Mouse (Mus musculus) telencephalon, adult 2 months (tissue): Measurements from ENCODE around the gene Tmem107.

Experiments used
- DNase-seq: peaks from one replicate; pipeline ENCODE4 v3.0.0-alpha.2; 2011; ENCODE audit warnings: low read depth, low spot score

Gene Tmem107

GRCm38 (mm10) chr11:69059357-69059974, 11.1 kb upstream of the Tmem107 start, which contains the start of gene Borcs6:
Gene Borcs6 (plus strand): TSS chr11:69059717.
- DNase-seq, result peak; percentile 99

DNA sequence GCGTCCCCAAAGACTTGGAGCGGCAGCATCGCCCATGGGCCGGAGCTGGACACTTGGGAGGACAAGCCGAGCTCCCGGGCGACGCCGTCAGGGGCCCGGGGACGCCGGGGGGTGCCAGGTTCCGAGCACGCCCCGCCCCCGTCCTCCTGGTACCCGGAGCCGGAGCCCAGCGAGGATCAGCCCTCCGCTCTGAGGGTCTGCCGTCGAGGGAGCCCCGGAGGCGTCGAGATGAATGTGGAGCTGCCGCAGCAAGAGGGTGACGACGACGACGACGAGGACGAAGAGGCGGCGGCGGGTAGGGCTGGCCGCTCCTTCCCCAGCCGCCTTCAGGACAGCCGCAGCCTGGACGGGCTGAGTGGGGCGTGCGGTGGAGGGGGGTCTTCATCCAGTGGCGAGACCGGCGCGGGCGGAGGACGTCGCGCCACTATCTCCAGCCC, 10.6 kb upstream of the Tmem107 start:
- DNase-seq, result no peak

DNA sequence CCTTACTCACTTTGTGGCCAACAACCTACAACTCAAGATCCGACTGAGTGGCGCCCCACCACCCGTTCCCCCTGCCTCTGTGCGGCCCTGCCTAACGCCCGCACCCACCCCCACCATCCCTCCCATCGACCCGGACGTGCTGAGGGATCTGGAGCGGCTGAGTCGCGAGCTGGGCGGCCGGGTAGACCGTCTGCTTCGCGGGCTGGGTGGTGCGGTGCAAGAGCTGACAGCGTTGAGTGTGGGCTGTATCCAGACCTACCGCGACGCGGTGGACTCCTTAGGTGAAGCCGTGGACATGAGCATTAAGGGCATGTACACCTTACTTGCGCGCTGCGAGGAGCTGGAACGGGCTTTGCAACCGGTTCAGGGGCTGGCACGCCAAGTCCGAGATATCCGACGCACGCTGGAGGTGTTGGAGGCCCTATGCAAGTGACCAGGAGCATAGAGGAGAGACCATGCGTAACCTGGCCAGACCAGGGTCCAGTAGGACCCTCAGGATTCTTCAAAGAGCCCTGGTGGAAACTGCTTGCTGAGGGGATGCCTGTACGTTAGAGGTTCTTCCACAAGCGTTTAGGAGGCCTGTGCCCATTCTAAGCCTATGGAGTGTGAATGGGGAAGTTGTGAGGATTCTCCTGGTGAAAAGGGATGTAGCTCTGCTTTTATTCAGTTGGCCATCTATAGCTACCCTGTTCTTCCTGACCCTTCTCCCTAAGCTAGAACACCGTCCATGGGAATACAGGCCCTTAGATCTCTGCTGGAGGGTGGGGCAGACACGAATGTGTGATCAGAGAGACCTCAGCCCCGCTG, 10.0 kb upstream of the Tmem107 start:
- DNase-seq, result no peak

DNA sequence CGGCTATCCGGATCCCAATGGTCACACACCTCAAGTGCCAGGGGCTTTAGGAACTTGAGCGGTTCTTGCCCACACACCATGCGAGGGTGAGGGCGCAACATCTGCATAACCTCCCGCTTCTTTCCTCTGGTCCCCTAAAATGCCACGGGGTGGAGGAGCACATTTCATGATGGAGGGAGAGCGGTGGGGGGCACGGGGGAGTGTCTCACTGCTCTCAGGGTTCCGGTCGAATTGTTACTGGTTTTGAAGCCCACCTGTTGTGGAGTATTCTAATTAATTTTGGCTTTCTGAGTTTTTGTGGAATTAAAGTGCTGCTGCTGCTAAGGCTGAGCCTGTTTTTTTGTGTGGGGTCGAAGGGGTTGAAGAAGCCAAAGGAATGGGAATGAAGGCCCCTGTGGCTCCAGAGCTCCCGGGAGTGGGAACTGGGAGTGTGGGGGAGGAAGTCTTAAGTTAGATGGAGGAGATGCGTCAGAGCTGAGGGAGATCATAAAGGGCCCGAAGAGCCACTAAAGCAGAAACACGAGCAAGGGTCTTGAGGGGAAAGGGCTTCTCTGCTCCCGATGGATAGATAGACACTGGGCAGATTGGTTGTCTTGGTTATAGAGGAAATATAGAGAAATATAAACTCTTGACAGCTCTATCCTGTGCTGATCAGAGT, 9.2 kb upstream of the Tmem107 start:
- DNase-seq, result no peak

DNA sequence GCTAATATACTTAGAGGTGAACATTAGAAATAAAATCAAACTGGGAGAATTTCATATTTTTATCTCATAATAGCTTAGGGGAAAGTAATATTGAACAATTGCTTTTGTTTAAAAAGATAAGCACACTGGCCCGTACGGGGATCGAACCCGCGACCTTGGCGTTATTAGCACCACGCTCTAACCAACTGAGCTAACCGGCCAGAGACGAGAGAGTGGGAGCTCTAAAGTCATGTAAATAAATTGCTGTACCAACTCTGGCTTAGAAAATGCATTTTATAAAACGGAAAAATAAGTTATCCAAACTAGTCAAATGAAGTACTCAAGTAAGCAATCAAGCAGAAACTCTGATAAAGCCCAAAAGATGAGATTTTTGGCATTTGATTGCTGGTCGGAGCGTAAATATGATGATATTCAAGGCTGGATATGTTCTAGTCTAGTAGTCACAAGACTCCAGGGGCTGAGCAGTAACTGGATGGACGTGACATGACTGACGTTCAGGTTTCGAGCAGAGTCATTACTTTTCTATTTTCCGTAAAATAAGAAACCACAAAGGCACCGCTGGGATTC, 8.3 kb upstream of the Tmem107 start:
- DNase-seq, result no peak

- peak; percentile 85 for DNase-seq
These were observed 7.8 kb upstream of the Tmem107 start for GRCm38 (mm10) chr11:69062761-69063224.

- DNase-seq, result no peak
These were observed 7.0 kb upstream of the Tmem107 start for GRCm38 (mm10) chr11:69063413-69064201.

- DNase-seq, result no peak
These were observed 6.1 kb upstream of the Tmem107 start for GRCm38 (mm10) chr11:69064259-69065133.

GRCm38 (mm10) chr11:69065394-69065925, 5.1 kb upstream of the Tmem107 start:
- no peak for DNase-seq

- no peak for DNase-seq
These were observed 4.3 kb upstream of the Tmem107 start for GRCm38 (mm10) chr11:69066163-69066861.

- DNase-seq, result peak; percentile 84
These were observed 3.6 kb upstream of the Tmem107 start for GRCm38 (mm10) chr11:69066956-69067355.

DNA sequence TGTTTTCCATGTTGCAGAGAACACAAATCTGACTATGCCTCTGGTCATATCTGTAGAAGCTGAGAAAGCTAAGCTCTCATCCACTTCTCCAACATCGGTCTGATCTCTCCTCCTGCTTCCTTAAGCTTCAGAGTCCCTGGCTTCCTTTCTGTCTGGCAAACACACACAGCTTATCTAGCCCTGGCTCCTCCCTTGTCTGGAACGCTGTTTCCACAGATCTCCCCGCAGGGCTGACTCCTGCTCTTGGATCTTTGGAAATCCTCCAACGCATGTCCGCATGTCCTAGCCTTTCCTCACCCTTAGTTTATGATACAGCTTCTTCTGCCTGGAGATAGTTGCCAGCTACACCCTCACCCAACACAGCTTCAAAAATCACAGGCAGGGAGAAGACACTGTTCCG, 3.0 kb upstream of the Tmem107 start:
- DNase-seq, result no peak

- DNase-seq, result no peak
These were observed 513 bp upstream of the Tmem107 start for GRCm38 (mm10) chr11:69070093-69070492.

GRCm38 (mm10) chr11:69071262-69071661, 656 bp downstream of the Tmem107 start:
- no peak for DNase-seq

- no peak for DNase-seq
These were observed 1.6 kb downstream of the Tmem107 start for GRCm38 (mm10) chr11:69072234-69072633.

- DNase-seq, result no peak
These were observed 2.1 kb downstream of the Tmem107 start for GRCm38 (mm10) chr11:69072666-69073064.

DNA sequence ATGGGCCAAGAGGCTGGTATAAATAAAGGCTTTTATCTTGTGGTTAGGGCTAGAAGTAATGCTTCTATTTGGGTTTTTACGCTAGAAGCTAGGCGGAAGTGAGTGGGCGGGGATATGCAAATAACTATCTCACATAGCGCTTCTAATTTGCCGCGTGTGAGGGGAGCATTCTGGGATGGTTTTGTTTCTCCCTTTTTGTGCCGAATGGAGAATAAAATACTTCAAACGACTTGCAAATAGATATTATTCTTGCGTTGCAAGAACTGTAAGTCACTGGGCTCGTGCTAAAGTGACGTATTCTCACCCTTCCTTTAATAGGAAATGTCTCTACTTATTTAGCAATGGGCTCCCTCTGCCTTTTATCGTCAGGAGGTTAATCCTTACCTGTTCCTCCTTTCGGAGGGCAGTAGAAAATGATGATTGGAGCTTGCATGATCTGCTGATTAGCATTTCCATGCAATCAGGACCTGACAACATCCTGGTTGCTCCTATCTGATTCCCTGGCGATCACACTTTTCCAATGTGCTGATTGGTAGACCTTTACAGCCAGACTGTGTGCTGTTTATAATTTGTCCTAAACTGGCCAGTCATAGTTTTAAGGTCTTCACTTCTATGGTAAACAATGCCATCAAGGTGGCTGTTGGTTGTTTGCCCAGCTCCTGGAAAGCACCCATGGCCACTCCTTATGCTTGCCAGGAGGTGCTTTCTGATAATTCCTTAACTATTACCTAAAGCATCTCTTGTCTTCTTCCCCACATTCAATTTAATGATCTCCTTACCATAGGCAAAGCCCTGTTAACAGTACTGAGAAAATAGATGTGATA, 2.7 kb downstream of the Tmem107 start:
- DNase-seq, result peak; percentile 97

- peak; percentile 66 for DNase-seq
These were observed 3.6 kb downstream of the Tmem107 start for GRCm38 (mm10) chr11:69073951-69074775.
